Mouse (Mus musculus) small intestine, adult 2 months (tissue): ENCODE measurements around the gene Anks1. TPM values are rescaled to one million over a fixed set of nuclear protein-coding genes. Genes with fewer than 3 reads are reported as not detected.

Source experiments
- H3K27ac ChIP-seq: fragments of 200-500 bp; 2 replicates; pipeline ENCODE4 v1.5.1; 2012; ENCODE audit warnings: low read depth, low read length, control low read depth, inconsistent platforms; ENCODE audit not compliant: insufficient read depth
- H3K27me3 ChIP-seq: fragments of 200-500 bp; 2 replicates; pipeline ENCODE4 v1.6.1; 2012; ENCODE audit warnings: mild to moderate bottlenecking, moderate library complexity, low read length, inconsistent platforms; ENCODE audit not compliant: control insufficient read depth, insufficient read depth
- H3K36me3 ChIP-seq: fragments of 200-500 bp; 2 replicates; pipeline ENCODE4 v1.6.1; 2012; ENCODE audit warnings: mild to moderate bottlenecking, low read length, control low read depth, inconsistent platforms; ENCODE audit not compliant: control insufficient read depth, insufficient read depth
- H3K4me1 ChIP-seq: fragments of 200-500 bp; 2 replicates; pipeline ENCODE4 v1.6.1; 2012; ENCODE audit warnings: low read length, inconsistent platforms, mixed read lengths; ENCODE audit not compliant: control insufficient read depth, insufficient read depth, insufficient read length
- H3K4me3 ChIP-seq: fragments of 200-500 bp; 2 replicates; pipeline ENCODE4 v1.5.1; 2012; ENCODE audit warnings: low read depth, mild to moderate bottlenecking, control low read depth, inconsistent platforms, low read length, moderate library complexity
- CTCF ChIP-seq: fragments of 200-500 bp; IDR thresholded peaks from 2 replicates; pipeline ENCODE4 v1.5.1; 2012; ENCODE audit warnings: low read depth, mild to moderate bottlenecking, control low read depth, inconsistent platforms, low read length, moderate library complexity, mixed read lengths; ENCODE audit not compliant: insufficient replicate concordance, insufficient read length; ENCODE audit errors: extremely low read depth
- POLR2A ChIP-seq: fragments of 200-500 bp; IDR thresholded peaks from 2 replicates; pipeline ENCODE4 v1.6.1; 2012; ENCODE audit warnings: low read depth, mild to moderate bottlenecking, control low read depth, inconsistent platforms, low read length, moderate library complexity
- WGBS: fragments of 180-500 bp; shearing (Covaris S2); methylation state at CpG from one replicate; pipeline ENCODE4 v1.1.7; 2018; 5-methylcytosine and 5-hydroxymethylcytosine counted together
- polyA plus RNA-seq: library from polyadenylated mRNA; depleted of rRNA; stranded (reverse); fragments of >200 nt; gene quantifications from 2 replicates; pipeline ENCODE4 v1.2.3, GENCODE M21; 2012

Gene Anks1
- polyA plus RNA-seq, 1 experiment = 28.2 TPM

GRCm38 (mm10) chr17:27883129-27883528 is 26.0 kb upstream of the Anks1 start:
- Histone ChIP-seq H3K4me3 (no peak overlapping the region), H3K36me3 (peaks cover 30% of the 10 kb centered on the region), H3K4me1 (no peaks in the 10 kb centered on the region), H3K27ac (no peak overlapping the region), H3K27me3 (no peaks in the 10 kb centered on the region)
- WGBS = 87% methylated on average over 8 of the region's 8 CpGs
- TF ChIP-seq CTCF (no peak), POLR2A (no peak)

- H3K4me3 ChIP-seq = no peak overlapping the region
- no peaks in the 10 kb centered on the region for H3K4me1 ChIP-seq
- H3K36me3 ChIP-seq = peaks cover 30% of the 10 kb centered on the region
- no peak for TF ChIP-seq POLR2A
- H3K27ac ChIP-seq = no peak overlapping the region
- no peaks in the 10 kb centered on the region for H3K27me3 ChIP-seq
- WGBS = 91% methylated on average over 6 of the region's 6 CpGs
Observed at GRCm38 (mm10) chr17:27883994-27884393, 25.1 kb upstream of the Anks1 start.

GRCm38 (mm10) chr17:27886499-27887210 is 22.5 kb upstream of the Anks1 start:
- no peak for TF ChIP-seq POLR2A
- no peak for TF ChIP-seq CTCF
- H3K36me3 ChIP-seq = peaks cover 31% of the 10 kb centered on the region
- H3K4me3 ChIP-seq = no peak overlapping the region
- H3K27me3 ChIP-seq = no peaks in the 10 kb centered on the region
- 77% methylated on average over 19 of the region's 19 CpGs for WGBS
- no peaks in the 10 kb centered on the region for H3K4me1 ChIP-seq
- no peak overlapping the region for H3K27ac ChIP-seq

- Histone ChIP-seq H3K36me3 (peaks cover 10% of the 10 kb centered on the region), H3K4me1 (peaks cover 6% of the 10 kb centered on the region; the same call in 1 of the 2 replicates), H3K27ac (0 out of 2 replicates have a peak overlapping the region, but pooled peaks have one; percentile 36), H3K4me3 (peak overlapping the region; percentile 91), H3K27me3 (no peaks in the 10 kb centered on the region)
- under 1% methylated on average over 45 of the region's 45 CpGs for WGBS
- TF ChIP-seq CTCF (no peak), POLR2A (no peak)
Observed at GRCm38 (mm10) chr17:27907512-27908205, 1.4 kb upstream of the Anks1 start.

GRCm38 (mm10) chr17:27908206-27908887 is 759 bp upstream of the Anks1 start:
- Histone ChIP-seq H3K4me3 (peak overlapping the region; percentile 91), H3K27ac (peak overlapping the region; percentile 57), H3K27me3 (no peaks in the 10 kb centered on the region), H3K4me1 (peaks cover 13% of the 10 kb centered on the region; the same call in 1 of the 2 replicates), H3K36me3 (peaks cover 4% of the 10 kb centered on the region; the same call in 1 of the 2 replicates)
- 0% methylated on average over 12 of the region's 12 CpGs for WGBS
- TF ChIP-seq POLR2A = no peak
- TF ChIP-seq CTCF = peak; percentile 44; the same call in 1 of the 2 replicates

- 0 out of 2 replicates have a peak, but pooled peaks cover 1% of the 10 kb centered on the region for H3K36me3 ChIP-seq
- TF ChIP-seq POLR2A (no peak), CTCF (no peak)
- no peaks in the 10 kb centered on the region for H3K27me3 ChIP-seq
- peak within 1 kb of the TSS; percentile 89 for H3K4me3 ChIP-seq
- peaks cover 16% of the 10 kb centered on the region; the same call in 1 of the 2 replicates for H3K4me1 ChIP-seq
- WGBS = 1% methylated on average over 53 of the region's 53 CpGs
- peak within 1 kb of the TSS; percentile 57 for H3K27ac ChIP-seq
Observed at GRCm38 (mm10) chr17:27909622-27910500, 755 bp downstream of the Anks1 start, which contains the start of gene Taf11. Taf11 (minus strand) TSS chr17:27909844.
